In genomic region chr2:25174866-25175689, GRCm38 (mm10) we compare ENCODE assay signal across 14 mouse cellular contexts. TPM values are rescaled to one million over a fixed set of nuclear protein-coding genes. Genes with fewer than 3 reads are reported as not detected.
DNase-seq lines count a peak whose midpoint lies in the region; ATAC-seq and TF ChIP-seq lines count a peak whose summit lies in the region.
"Had no signal": no experiment of that assay in that cellular context is flagged by ENCODE, and none has a peak within 500 bp of the region (broad histone marks: within the 10 kb centered on the region; RNA-seq: fewer than 3 reads in every experiment).

No protein-coding gene starts in this region.

- peak overlapping the region; percentile 86 for H3K27ac ChIP-seq in gastrocnemius, adult 2 months
- H3K27ac ChIP-seq in brown adipose tissue, adult 24 weeks (replicated peaks; ENCODE audit: low read depth, low read length), result peak overlapping the region; percentile 91
- peak overlapping the region; percentile 48 for H3K27ac ChIP-seq in kidney, embryonic 16.5 days (ENCODE audit: low read length)
- H3K27ac ChIP-seq in liver, embryonic 14.5 days, result no peak overlapping the region
- H3K27ac ChIP-seq: limb, embryonic 15.5 days had no signal

- no peak overlapping the region for H3K9ac ChIP-seq in kidney, embryonic 16.5 days (replicated peaks; ENCODE audit: low read length)
- peak overlapping the region; percentile 27; the same call in 1 of the 2 replicates for H3K9ac ChIP-seq in liver, embryonic 14.5 days (replicated peaks)
- H3K9ac ChIP-seq: limb, embryonic 15.5 days had no signal

- WGBS in kidney, embryonic 16.5 days, result 49% methylated on average over 7 of the region's 7 CpGs
- 37% methylated on average over 7 of the region's 7 CpGs for whole genome bisulfite sequencing in liver, embryonic 14.5 days (ENCODE audit: insufficient replicate concordance)

- no peak for ATAC-seq in kidney, embryonic 16.5 days (ENCODE audit: low FRiP score, low TSS enrichment)
- peak; percentile 40 for ATAC-seq in liver, embryonic 14.5 days (ENCODE audit: insufficient read depth)
- ATAC-seq in cerebellum, adult (ENCODE audit: insufficient number of reproducible peaks, low FRiP score, low TSS enrichment), result no peak

- H3K4me1 ChIP-seq in brown adipose tissue, adult 24 weeks (ENCODE audit: control insufficient read depth, insufficient read depth, insufficient read length, low read length), result peaks cover 40% of the 10 kb centered on the region
- peaks cover 76% of the 10 kb centered on the region for H3K4me1 ChIP-seq in kidney, embryonic 16.5 days (ENCODE audit: insufficient read depth, low read length)
- peaks cover 27 to 37% of the 10 kb centered on the region in 2 experiments for H3K4me1 ChIP-seq in liver, embryonic 14.5 days (replicated peaks; ENCODE audit: control insufficient read depth in 2 of 2, insufficient read depth in 2 of 2, low read length in 1 of 2)

- TF ChIP-seq CTCF in gastrocnemius, adult 2 months (IDR thresholded peaks at IDR 0.05), result no peak
- TF ChIP-seq CTCF in liver, embryonic 14.5 days (IDR thresholded peaks at IDR 0.05; ENCODE audit: low read depth), result no peak

- TF ChIP-seq EP300 in liver, embryonic 14.5 days (IDR thresholded peaks at IDR 0.05; ENCODE audit: low read depth), result 0 out of 2 replicates have a peak, but pooled peaks have one; percentile 27

- H3K9me3 ChIP-seq in kidney, embryonic 16.5 days (ENCODE audit: low read length), result no peaks in the 10 kb centered on the region
- no peaks in the 10 kb centered on the region for H3K9me3 ChIP-seq in liver, embryonic 14.5 days (ENCODE audit: control insufficient read depth, low read length)
- H3K9me3 ChIP-seq: limb, embryonic 15.5 days had no signal

- H3K4me2 ChIP-seq in kidney, embryonic 16.5 days (replicated peaks; ENCODE audit: low read depth, low read length), result no peak overlapping the region
- peak overlapping the region; percentile 23 for H3K4me2 ChIP-seq in liver, embryonic 14.5 days (ENCODE audit: low read depth)
- H3K4me2 ChIP-seq: limb, embryonic 15.5 days had no signal

- no peak overlapping the region for H3K4me3 ChIP-seq in gastrocnemius, adult 2 months
- H3K4me3 ChIP-seq in brown adipose tissue, adult 24 weeks (ENCODE audit: insufficient read depth, low read depth, low read length), result no peak overlapping the region
- no peak overlapping the region for H3K4me3 ChIP-seq in kidney, embryonic 16.5 days (ENCODE audit: low read length)
- H3K4me3 ChIP-seq in liver, embryonic 14.5 days (ENCODE audit: insufficient read depth in 1 of 2, low read depth in 2 of 2, low read length in 2 of 2), result no peak overlapping the region
- H3K4me3 ChIP-seq: limb, embryonic 15.5 days had no signal

- peaks cover 10% of the 10 kb centered on the region; the same call in 1 of the 2 replicates for H3K27me3 ChIP-seq in kidney, embryonic 16.5 days (ENCODE audit: insufficient read depth, low read length)
- H3K27me3 ChIP-seq in liver, embryonic 14.5 days (ENCODE audit: control insufficient read depth, insufficient read depth, low read length), result 0 out of 2 replicates have a peak, but pooled peaks cover under 1% of the 10 kb centered on the region

- H3K36me3 ChIP-seq in kidney, embryonic 16.5 days (ENCODE audit: insufficient read depth, low read length), result no peaks in the 10 kb centered on the region
- H3K36me3 ChIP-seq in liver, embryonic 14.5 days (replicated peaks; ENCODE audit: control insufficient read depth, insufficient read depth, low read depth), result no peaks in the 10 kb centered on the region
- H3K36me3 ChIP-seq: limb, embryonic 15.5 days had no signal

- intact Hi-C loops in gastrocnemius, adult 2 months (cut with DNase I), result no loop called here
- intact Hi-C loops in gastrocnemius, postnatal 36 days (cut with DNase I), result no loop called here

- no peak for DNase-seq in gastrocnemius, adult 2 months
- no peak for DNase-seq in gastrocnemius, postnatal 36 days
- DNase-seq in liver, embryonic 14.5 days (ENCODE audit: low read depth in 3 of 3, low spot score in 3 of 3), result no peak
- DNase-seq in adrenal gland, adult 18-20 months (ENCODE audit: low spot score in 2 of 2), result no peak
- DNase-seq in embryo, embryonic 10.5 days (ENCODE audit: low spot score), result no peak
- DNase-seq: cerebellum, adult 11-12 months had no signal

RNA-seq across cellular contexts. Expression of gene Nrarp, which starts 5.5 kb away (rescaled TPM):
- total RNA-seq in gastrocnemius, adult 2 months (2021), result 1 to 10 TPM; 4.0 to 5.2 TPM
- total RNA-seq in gastrocnemius, postnatal 36 days (2021), result 1 to 10 TPM; 5.9 to 6.7 TPM
- polyA plus RNA-seq in brown adipose tissue, adult 24 weeks (2012; ENCODE audit: insufficient read depth, insufficient read length, missing spikeins), result 6.4 and 7.1 TPM in 2 replicates
- polyA plus RNA-seq in kidney, embryonic 16.5 days (2015; fragmentation: Nextera tagmentation; extraction: Ambion mirVana), result 18.4 and 18.8 TPM in 2 replicates
- polyA plus RNA-seq in liver, embryonic 14.5 days (2012; rRNA removed), result 3.7 and 3.9 TPM in 2 replicates
- polyA plus RNA-seq in liver, embryonic 14.5 days (2014; fragmentation: Nextera tagmentation; extraction: Ambion mirVana), result 1.8 and 1.9 TPM in 2 replicates
- 1 to 10 TPM; 2.3 to 3.5 TPM for total RNA-seq in adrenal gland, adult 18-20 months (2021)

RNA-seq across cellular contexts. Expression of gene Tor4a, which starts 21.6 kb away (rescaled TPM):
- total RNA-seq in gastrocnemius, adult 2 months (2021), result 1 to 10 TPM in 1 of 2 experiments, under 1 TPM in 1; 0.59 to 1.0 TPM
- 1 to 10 TPM in 1 of 2 experiments, under 1 TPM in 1; 0.54 to 1.2 TPM for total RNA-seq in gastrocnemius, postnatal 36 days (2021)
- 1.8 and 6.0 TPM in 2 replicates for polyA plus RNA-seq in brown adipose tissue, adult 24 weeks (2012; ENCODE audit: insufficient read depth, insufficient read length, missing spikeins)
- 16.0 and 16.8 TPM in 2 replicates for polyA plus RNA-seq in kidney, embryonic 16.5 days (2015; fragmentation: Nextera tagmentation; extraction: Ambion mirVana)
- polyA plus RNA-seq in liver, embryonic 14.5 days (2012; rRNA removed), result 3.7 and 4.1 TPM in 2 replicates
- 4.9 and 5.7 TPM in 2 replicates for polyA plus RNA-seq in liver, embryonic 14.5 days (2014; fragmentation: Nextera tagmentation; extraction: Ambion mirVana)
- 10 to 100 TPM; 11.6 to 19.5 TPM for total RNA-seq in adrenal gland, adult 18-20 months (2021)

RNA-seq across cellular contexts. Expression of gene Nelfb, which starts 36.2 kb away (rescaled TPM):
- total RNA-seq in gastrocnemius, adult 2 months (2021), result 10 to 100 TPM; 22.3 to 23.1 TPM
- 10 to 100 TPM; 18.2 to 19.5 TPM for total RNA-seq in gastrocnemius, postnatal 36 days (2021)
- polyA plus RNA-seq in brown adipose tissue, adult 24 weeks (2012; ENCODE audit: insufficient read depth, insufficient read length, missing spikeins), result 15.4 and 19.0 TPM in 2 replicates
- 131 and 138 TPM in 2 replicates for polyA plus RNA-seq in kidney, embryonic 16.5 days (2015; fragmentation: Nextera tagmentation; extraction: Ambion mirVana)
- 18.7 and 21.3 TPM in 2 replicates for polyA plus RNA-seq in liver, embryonic 14.5 days (2012; rRNA removed)
- 23.7 and 27.3 TPM in 2 replicates for polyA plus RNA-seq in liver, embryonic 14.5 days (2014; fragmentation: Nextera tagmentation; extraction: Ambion mirVana)
- 10 to 100 TPM; 48.8 to 49.5 TPM for total RNA-seq in adrenal gland, adult 18-20 months (2021)

RNA-seq across cellular contexts. Expression of gene Stpg3, which starts 39.4 kb away (rescaled TPM):
- total RNA-seq in gastrocnemius, adult 2 months (2021), result not detected
- not detected for total RNA-seq in gastrocnemius, postnatal 36 days (2021)
- not detected in 2 replicates for polyA plus RNA-seq in brown adipose tissue, adult 24 weeks (2012; ENCODE audit: insufficient read depth, insufficient read length, missing spikeins)
- 0.54 and 0.82 TPM in 2 replicates for polyA plus RNA-seq in kidney, embryonic 16.5 days (2015; fragmentation: Nextera tagmentation; extraction: Ambion mirVana)
- not detected in 2 replicates for polyA plus RNA-seq in liver, embryonic 14.5 days (2012; rRNA removed)
- polyA plus RNA-seq in liver, embryonic 14.5 days (2014; fragmentation: Nextera tagmentation; extraction: Ambion mirVana), result not detected in 2 replicates
- not detected for total RNA-seq in adrenal gland, adult 18-20 months (2021)
- total RNA-seq: adrenal gland, postnatal 4 days; heart, postnatal 25 days had no signal
- polyA plus RNA-seq: cortical plate, adult 2 months; limb, embryonic 15.5 days; stomach, embryonic 14.5 days had no signal

RNA-seq across cellular contexts. Expression of gene Fam166a, which starts 43.5 kb away (rescaled TPM):
- not detected for total RNA-seq in gastrocnemius, adult 2 months (2021)
- total RNA-seq in gastrocnemius, postnatal 36 days (2021), result not detected
- polyA plus RNA-seq in brown adipose tissue, adult 24 weeks (2012; ENCODE audit: insufficient read depth, insufficient read length, missing spikeins), result not detected in 2 replicates
- polyA plus RNA-seq in kidney, embryonic 16.5 days (2015; fragmentation: Nextera tagmentation; extraction: Ambion mirVana), result 0.37 TPM in 1 of 2 replicates, not detected in the other
- polyA plus RNA-seq in liver, embryonic 14.5 days (2012; rRNA removed), result 0.04 TPM in 1 of 2 replicates, not detected in the other
- polyA plus RNA-seq in liver, embryonic 14.5 days (2014; fragmentation: Nextera tagmentation; extraction: Ambion mirVana), result 0.96 TPM in 1 of 2 replicates, not detected in the other
- not detected for total RNA-seq in adrenal gland, adult 18-20 months (2021)
- total RNA-seq: heart, postnatal 25 days had no signal
- polyA plus RNA-seq: limb, embryonic 15.5 days; stomach, embryonic 14.5 days had no signal

Comparison
In these comparisons a context has a peak if more than half of its experiments do, and no peak if none do; other contexts are left out.
1. RNA of gene Tor4a, which starts 21.6 kb away (total RNA-seq): 11.6 to 19.5 TPM in adrenal gland, adult 18-20 months; 0.54 to 1.2 TPM in gastrocnemius, postnatal 36 days and 0.59 to 1.0 TPM in gastrocnemius, adult 2 months; every median in the first group is over 4 times any median in the second.